Mouse (Mus musculus) thymus, postnatal 25 days (tissue): Measurements from ENCODE around the gene Orm1.

Source experiments
- DNase-seq: peaks from one replicate; pipeline ENCODE4 v3.0.0; 2022

Gene Orm1

DNA sequence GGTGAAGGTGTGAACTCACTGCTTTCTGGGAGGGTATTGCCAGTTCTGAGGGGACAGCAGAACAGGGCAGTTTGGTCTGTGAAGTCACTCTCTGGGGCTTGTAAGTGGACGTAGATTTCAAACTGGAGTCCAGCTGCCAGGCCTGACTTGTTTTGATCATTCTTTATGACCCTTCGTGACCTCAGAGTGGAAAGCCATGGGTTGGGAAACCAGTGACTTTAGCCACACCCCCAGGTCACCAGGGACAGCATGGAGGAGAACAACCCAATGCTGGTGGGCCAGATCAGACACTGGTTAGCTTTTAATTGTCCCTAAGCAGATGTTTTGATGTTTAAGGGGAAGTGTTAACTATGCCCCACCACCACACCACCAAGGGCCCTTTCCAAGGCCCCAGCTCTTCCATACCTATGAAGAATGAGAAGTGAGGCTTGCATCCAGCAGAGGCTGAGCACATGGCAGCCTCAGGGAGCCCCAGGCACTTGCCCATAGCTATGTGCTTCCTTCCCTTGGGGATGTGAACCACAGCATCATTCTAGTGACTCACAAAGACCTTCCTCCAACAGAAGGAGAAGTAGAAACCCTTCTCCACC is 12.7 kb downstream of the Orm1 start:
- no peak for DNase-seq

DNA sequence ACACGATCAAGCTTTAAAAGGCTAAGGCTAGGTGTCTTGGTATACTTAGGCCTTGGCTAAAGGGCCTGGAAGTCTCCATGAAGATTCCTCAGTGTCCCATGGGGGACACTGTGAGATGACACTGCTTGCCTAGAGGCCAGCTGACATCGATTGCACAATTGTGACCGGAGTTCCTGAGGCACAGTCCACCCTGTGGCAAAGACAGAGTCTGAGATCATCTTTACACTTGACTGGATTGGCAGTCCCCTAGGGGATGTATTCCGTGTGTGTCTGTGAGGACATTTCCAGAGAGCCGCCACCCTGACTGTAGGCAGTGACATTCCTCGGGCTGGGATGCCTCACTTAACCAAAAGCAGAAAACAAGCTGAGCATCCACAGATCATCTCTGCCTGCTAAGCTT is 15.5 kb downstream of the Orm1 start:
- no peak for DNase-seq

DNA sequence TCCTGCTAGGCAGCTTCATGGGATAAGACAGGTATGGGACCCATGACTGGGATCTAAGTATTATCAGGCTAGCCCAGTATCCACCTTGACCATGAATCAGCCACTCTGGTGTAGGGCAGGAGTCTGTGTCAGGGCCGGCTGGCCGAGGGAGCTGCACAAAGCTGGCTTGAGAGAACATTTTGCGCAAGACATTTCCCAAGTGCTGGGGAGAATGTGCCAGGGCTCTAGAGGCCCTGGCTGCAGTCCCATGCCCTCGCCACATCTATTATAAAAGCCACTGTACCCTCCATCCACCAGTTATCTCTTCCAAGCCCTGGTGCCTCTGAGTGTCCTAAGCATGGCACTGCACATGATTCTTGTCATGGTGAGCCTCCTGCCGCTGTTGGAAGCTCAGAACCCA is 17.8 kb downstream of the Orm1 start, which contains the start of gene Orm2:
Orm2 (plus strand) TSS at position 300 of the 400 bp plus-strand sequence.
- DNase-seq, result no peak

DNA sequence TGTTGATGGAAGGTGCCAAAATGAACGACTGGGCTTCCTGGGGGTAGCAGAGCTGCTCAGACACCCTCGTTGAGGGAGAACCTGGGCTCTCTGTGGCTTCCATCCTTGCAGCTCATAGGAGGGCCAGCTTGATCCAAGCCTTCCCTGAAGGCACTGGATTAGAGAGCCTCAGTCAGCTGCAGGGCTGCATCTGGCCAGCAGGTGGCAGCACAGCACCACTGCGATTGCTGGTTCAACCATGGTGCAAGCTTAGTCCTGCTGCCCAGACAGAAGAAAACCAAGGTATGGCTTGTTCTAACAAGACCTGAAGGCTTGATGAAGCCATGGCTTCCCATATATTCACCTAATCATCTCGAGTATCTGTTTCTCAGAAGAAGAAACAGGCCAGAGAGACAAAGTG is 24.2 kb downstream of the Orm1 start:
- peak; percentile 87 for DNase-seq

DNA sequence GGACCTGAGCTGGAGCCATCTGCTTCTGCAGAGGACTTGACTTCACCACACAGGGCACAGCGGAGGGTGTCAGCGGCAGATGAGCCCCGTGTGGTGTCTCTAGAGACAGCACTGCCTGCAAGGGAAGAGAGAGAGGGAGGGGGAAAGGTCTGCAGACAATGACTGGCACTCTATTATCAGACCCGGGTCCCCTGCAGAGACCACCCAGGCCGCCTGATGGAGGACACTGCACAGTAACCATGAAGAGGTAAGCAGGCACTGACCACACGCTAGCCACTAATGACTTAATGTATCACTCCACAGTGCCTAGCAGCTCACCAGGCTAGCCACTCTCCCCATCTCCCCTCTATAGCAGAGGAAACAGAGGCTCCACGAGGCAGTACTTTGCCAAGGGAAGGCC is 26.5 kb downstream of the Orm1 start:
- no peak for DNase-seq

DNA sequence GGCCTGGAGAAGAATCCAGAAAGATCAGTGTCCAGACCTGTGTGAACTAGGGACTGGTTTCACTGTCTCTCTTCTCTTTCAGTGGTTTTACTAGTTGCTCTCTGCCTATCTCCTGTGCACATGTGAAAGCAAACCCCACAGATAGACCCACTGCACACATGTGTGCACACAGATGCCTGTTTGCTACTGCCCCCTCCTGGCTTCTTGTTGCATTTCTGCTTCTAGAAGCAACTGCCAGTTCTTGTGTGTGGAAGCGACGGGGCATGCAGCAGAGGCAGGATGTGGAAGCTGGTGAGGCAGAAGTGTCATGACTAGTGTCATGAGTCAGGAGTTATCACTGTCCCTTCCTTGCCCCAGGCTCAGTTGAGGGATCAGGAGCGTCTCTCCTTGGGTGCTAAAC is 27.5 kb downstream of the Orm1 start:
- DNase-seq, result peak; percentile 70

DNA sequence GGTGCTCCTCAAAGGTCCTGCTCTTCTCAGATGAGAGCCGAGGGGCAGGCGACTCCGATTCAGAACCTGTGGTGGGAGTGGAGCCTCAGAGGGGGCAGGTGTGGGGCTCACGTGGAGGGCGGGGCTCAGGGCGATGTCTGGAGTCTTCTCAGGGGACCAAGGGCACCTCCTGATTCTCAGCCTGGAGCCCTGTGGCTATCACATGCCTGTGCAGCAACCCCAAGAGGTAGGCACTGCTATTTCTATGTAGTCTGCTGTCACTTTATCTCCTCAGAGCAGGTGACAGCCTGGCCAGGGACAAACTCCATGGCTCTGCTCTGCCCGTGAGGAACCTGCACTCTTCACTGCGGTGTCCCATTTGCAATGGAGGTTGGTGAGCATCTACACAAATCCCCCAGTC is 29.0 kb downstream of the Orm1 start:
- no peak for DNase-seq

DNA sequence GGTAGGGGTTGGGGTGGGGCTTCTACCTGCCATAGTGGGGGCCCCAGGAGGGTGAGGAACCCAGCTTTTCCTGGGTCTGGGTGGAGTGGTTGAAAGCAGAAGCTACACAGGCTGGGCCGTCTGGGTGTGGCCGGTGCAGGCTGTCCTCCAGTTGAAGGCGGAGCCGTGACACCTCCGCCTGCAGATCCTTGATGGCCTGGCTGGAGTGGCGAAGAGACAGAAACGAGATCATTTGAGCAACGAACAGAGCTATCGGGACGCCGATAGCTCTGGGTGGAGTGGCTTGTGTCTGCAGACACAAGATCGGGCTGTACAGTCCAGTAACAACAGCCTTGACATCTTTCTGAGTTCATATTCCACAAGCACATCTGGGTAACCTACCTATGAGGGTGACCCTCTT is 30.0 kb downstream of the Orm1 start:
- no peak for DNase-seq

DNA sequence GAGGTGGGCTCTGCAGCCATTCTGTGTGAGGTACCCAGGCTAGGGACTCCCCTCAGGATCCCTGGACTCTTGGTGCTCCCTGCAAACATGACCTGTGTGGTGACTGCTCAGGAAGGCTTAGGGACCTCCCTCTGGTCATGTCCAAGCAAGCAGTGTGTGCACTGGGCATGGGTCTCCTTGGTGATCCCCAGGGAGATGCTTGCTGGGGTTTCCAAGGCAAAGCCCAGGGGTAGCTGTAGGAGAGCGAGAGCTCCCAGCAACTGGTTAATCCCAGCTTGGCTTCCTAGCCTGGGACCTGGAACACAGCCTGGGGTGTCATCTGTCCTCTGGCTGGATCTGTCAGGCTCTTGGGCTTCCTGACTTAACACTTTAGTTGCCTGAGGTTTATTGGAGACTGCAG is 31.0 kb downstream of the Orm1 start:
- DNase-seq, result no peak

DNA sequence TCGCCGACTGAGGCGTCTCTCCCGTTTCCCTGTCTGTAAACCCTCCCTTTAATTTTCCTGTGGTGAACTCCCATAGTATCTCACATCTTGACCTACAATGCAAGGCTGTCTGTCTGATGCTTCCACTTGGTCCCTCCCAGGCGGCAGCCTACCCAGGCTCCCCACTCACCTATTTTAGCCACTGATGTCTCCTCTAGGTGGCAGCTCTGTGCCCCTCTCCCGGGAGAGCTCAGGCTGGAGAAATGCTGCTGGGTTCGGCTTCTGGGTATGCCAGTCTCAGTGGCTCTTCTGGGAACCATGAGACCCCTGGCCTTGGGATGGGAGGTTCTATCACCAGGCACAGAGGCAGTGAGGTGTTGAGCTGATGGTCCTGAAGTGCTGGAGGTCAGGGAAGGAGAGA is 33.1 kb downstream of the Orm1 start:
- peak; percentile 40 for DNase-seq

DNA sequence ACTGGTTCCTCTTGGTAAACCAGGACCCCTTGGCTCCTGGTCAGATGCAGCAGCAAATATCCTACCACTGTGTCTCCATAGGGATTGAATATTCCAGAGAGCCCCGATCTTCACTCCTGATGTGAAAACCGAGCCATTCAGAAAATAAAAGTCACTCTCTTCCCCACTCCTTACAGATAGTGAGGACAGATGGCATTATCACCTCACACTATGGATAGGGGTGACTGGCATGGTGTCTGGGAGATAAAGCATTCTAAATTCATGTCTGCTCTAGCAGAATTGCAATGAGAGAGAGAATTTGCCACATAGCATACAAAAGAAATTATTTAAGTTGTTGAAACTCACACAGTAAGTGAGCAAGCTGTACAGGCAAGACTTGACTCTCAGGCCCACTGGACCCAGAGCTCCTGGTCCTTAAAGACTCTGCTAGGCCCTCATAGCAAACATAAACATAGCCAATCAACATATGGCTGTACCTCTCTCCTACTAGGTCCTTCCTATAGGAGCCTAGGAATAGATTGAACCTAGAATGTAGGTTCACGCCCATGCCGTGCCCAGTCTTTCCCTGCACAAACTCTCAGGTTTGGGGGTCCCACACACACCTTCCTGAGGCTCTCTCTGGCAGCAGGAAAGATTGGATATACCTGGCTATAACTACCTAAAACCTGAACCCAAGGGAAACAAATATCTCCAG is 38.5 kb downstream of the Orm1 start:
- DNase-seq, result no peak

DNA sequence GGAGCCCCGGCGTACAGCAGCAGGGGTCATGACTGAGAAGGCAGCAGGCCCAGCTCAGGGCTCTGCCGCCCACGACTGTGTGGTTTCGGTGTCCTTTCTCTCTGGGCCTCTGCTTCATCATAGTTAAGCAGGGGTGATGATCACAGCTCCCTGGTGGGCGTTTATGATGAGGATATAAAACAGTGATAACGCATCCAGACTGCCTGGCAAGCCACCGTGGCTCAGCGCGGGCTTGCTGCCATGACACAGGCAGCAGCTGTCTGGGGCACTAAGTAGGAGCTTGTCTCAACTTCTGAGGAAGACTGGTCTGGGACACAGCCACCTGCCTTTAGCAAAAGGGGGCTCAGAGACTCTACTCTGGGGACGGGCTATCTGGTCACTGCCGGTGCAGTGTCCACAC is 39.1 kb downstream of the Orm1 start:
- no peak for DNase-seq

DNA sequence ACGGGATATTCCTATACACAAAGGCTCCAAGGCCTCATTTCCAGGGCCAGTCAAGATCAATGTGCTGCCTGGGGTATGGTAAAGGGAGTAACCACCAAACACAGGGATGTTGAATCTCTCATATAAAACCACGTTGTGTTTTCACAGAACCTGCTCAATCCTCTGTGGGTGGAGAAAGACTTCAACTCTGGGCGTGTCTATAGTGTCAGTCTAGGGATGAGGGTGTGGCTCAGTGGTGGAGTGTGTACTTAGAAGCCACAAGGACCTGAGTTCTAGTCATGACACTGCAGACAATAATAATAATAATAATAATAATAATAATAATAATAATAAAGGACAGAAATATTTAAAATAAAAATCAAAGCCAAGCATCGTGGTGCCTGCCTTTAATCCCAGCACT is 39.9 kb downstream of the Orm1 start:
- no peak for DNase-seq

DNA sequence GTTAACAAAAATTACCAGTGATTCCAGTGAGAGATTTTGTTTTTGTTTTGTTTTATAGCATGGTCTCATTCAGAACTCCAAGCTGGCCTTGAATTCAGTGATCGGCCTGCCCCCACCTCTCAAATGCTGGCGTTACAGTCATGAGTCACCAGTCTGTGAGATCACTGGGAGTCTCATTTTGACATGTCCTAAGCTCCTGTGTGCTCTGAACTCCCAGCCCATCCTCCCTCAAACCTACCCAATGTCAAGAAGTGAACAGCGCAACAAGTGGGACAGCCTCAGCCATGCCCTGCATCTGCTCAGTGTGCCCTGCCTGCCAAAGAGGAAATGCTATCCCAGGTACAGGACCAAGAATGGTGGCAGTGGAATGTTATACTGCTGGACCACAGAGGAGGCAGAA is 40.9 kb downstream of the Orm1 start:
- DNase-seq, result no peak

DNA sequence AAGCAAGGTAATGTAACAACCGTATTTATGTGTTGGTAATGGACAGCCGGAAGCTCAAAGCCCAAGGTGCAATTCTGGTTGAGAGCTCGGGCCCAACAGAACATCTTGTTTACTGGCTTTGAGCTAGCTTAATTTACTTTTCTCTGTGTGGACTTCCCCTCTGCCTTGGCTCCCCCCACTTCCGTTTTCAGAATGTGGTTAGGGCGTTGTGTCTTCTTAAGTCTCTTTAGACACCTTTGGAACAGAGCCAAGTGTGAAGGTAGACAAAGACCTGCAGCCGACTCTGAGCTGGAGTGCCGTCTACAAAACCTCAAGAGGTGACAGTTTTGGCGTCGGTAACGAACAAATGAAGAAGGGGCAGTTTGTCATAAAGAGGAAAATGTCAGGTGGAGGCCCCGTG is 41.4 kb downstream of the Orm1 start:
- peak; percentile 83 for DNase-seq

DNA sequence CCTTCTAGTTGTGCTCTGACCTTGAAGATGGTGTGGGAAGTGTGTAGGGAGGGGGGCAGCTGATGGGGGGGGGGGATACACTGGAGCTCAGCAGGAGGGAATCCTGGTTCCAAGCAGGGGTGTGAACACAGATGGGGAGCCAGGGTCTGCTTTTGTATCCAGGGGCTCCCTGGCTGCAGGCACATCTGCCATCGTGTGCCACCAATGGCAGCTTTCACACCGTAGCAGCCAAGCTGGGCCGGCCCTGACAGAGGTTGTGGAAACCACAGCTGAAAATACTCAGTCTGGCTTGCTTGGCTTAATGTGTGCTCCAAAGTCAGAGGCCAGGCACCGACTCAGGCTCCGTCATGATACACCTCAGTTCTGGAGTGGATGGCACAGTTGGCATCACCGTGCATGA is 43.7 kb downstream of the Orm1 start:
- no peak for DNase-seq

DNA sequence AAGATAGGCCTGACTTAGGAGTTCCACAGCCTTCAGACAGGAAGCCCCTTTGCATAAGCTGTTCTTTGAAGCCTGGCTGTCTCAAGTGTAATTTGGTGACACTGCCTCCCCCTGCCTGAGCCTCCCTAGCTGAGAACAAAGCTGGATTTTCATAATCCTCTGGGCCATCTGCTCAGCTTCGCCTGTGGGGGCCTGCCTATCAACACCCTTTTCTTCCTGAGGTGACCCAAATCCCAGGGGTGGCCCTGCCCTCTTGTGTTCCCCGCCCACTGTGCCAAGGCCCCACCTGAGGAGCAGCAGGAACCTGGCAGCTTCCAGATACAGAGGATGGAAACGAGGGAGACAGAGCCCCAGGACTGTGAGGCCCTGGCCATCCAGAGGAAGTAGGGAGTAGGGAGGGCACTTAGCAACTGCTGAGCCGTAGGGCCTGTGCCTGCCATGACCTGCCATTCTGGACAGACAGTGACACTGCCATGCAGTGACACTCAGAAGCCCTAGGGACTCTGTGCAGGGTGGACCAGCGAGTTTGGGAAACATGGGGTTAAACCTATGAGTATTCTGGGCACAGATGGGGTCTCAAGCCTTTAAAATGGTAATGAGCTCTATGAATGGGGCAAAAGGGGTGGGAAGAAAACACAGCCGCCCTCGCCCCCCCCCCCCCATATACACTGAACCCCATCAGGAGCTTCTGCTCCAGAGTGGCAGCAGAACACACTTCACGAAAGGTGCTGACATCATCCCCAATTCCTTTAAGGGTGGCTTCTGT is 44.9 kb downstream of the Orm1 start:
- DNase-seq, result peak; percentile 65

DNA sequence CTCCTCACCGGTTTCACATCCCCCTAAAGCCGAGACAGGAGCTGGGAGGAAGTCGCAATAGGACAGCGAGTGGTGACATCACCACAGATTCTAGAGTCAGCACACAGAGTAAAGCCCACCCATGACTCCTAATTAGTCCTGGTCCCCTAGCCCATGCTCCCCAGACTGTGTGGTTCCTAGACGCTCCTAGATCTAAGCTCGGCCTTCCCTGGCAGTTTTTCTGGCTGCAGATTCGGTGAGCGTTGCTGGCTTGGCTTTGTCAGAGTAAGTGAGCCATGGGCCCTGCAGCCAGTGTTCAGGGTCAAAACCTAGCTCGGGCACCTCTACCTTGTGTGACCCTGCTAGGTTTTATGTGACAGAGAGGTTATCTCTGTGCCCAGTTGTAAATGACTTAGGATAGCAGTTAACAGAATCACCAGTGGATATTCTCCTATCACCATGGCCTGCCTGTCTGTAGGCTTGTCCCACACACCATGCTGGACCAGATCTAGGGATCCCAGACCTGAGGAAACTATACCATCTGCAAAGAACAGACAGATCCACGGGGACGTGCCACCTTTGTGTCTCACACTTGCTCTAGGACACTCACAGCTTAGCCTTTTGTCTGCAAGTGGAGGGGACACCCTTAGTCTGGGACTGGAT is 45.6 kb downstream of the Orm1 start:
- no peak for DNase-seq

DNA sequence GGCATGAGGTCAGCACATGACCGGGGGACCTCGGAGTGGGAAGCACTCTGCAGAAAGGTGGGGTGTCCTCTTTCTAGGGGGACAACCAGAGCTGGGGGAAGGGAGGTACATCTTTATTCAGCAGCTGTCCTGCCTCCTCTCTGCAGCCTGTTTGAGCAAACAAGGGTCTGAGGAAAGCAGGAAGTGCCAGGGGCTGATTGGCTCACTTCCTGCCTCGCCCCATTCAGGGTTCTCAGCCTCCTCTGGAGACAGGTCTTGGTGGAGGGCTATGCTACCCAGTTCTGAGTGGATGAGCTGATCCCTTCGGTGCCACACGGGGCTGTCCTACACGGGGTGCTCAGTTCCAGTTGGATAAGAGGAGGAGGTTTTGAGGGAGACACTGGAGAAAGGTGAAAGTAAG is 47.0 kb downstream of the Orm1 start:
- DNase-seq, result peak; percentile 67
